Mouse (Mus musculus) Patski (cell line): ENCODE measurements at regions not wholly inside any gene's neighbourhood (a gene's known extent, or its start where the extent isn't known, plus 50 kb on each side); places are given as distances from the start of the nearest gene placed in this dataset.
"Not testable (repeated sequence)": the region's sequence is repeated elsewhere in the genome, so short reads cannot be mapped to it uniquely, and the experiment has no call there.

Source experiments
- ATAC-seq: fragments of 100-300 bp; one replicate; pipeline ENCODE4 v1.8.0; 2021
- CTCF ChIA-PET: fragments of 350-600 bp; sonication (Branson Sonifier 250); formaldehyde crosslinking; loops from one replicate; lab custom pipeline; 2022; ENCODE audit warnings: inconsistent platforms; lab: Charles Lee
- POLR2A ChIA-PET: fragments of 350-600 bp; sonication (Branson Sonifier 250); formaldehyde crosslinking; loops from one replicate; lab custom pipeline; 2022; ENCODE audit warnings: antibody characterized with exemption, inconsistent platforms; lab: Charles Lee
- DNase-seq: peaks from one replicate; pipeline ENCODE4 v3.0.0-alpha.2; 2011; ENCODE audit warnings: low read depth, low spot score
- H3K27me3 ChIP-seq: fragments of 371-371 bp; one replicate; pipeline ENCODE4 v1.5.1; 2021
- CTCF ChIP-seq: fragments of 100-300 bp; IDR thresholded peaks from one replicate; pipeline ENCODE4 v1.5.1; 2021
- in situ Hi-C: fragments of 300-500 bp; cut with MboI; formaldehyde crosslinking; loops from 3 replicates; pipeline ENCODE4 v1.11.1; 2018; ENCODE audit warnings: low pct_unique_long_range_greater_than_20kb, mixed read lengths

GRCm38 (mm10) chr11:12913401-12913800 lies 448.6 kb upstream of the Cobl start:
- H3K27me3 ChIP-seq, POLR2A ChIA-PET, ATAC-seq, CTCF ChIA-PET, in situ Hi-C loops, DNase-seq: not testable (repeated sequence)

GRCm38 (mm10) chr11:12873712-12874111 lies 409.0 kb upstream of the Cobl start:
- POLR2A ChIA-PET, result no interaction called here
- DNase-seq, result no peak
- H3K27me3 ChIP-seq, result peaks cover 2% of the 10 kb centered on the region
- TF ChIP-seq CTCF, result no peak
- no peak for ATAC-seq
- in situ Hi-C loops, result no loop called here
- CTCF ChIA-PET, result no interaction called here

GRCm38 (mm10) chr11:12872802-12873201 lies 408.0 kb upstream of the Cobl start:
- POLR2A ChIA-PET, result no interaction called here
- in situ Hi-C loops, result no loop called here
- CTCF ChIA-PET, result no interaction called here
- no peak for DNase-seq
- TF ChIP-seq CTCF, result no peak
- peaks cover 2% of the 10 kb centered on the region for H3K27me3 ChIP-seq
- ATAC-seq, result no peak

- DNase-seq (no peak), ATAC-seq (no peak)
- POLR2A ChIA-PET, result no interaction called here
- no peak for TF ChIP-seq CTCF
- CTCF ChIA-PET, result no interaction called here
- H3K27me3 ChIP-seq, result peaks cover 2% of the 10 kb centered on the region
- in situ Hi-C loops, result no loop called here
Measured at GRCm38 (mm10) chr11:12872399-12872798, 407.6 kb upstream of the Cobl start.

GRCm38 (mm10) chr11:12867541-12867940 lies 402.8 kb upstream of the Cobl start:
- ChIA-PET POLR2A (no interaction called here), CTCF (no interaction called here)
- H3K27me3 ChIP-seq, result no peaks in the 10 kb centered on the region
- no peak for DNase-seq
- in situ Hi-C loops, result no loop called here
- no peak for TF ChIP-seq CTCF
- ATAC-seq, result no peak

- in situ Hi-C loops, result no loop called here
- TF ChIP-seq CTCF, result no peak
- DNase-seq, result no peak
- H3K27me3 ChIP-seq, result no peaks in the 10 kb centered on the region
- ChIA-PET POLR2A (no interaction called here), CTCF (no interaction called here)
- ATAC-seq, result no peak
Measured at GRCm38 (mm10) chr11:12865034-12865620, 400.4 kb upstream of the Cobl start.

GRCm38 (mm10) chr11:12859344-12859930 lies 394.7 kb upstream of the Cobl start:
- POLR2A ChIA-PET, result no interaction called here
- H3K27me3 ChIP-seq, result no peaks in the 10 kb centered on the region
- ATAC-seq (no peak), DNase-seq (no peak)
- CTCF ChIA-PET, result no interaction called here
- in situ Hi-C loops, result no loop called here
- TF ChIP-seq CTCF, result no peak

GRCm38 (mm10) chr11:12858274-12858884 lies 393.6 kb upstream of the Cobl start:
- ChIA-PET CTCF (interaction anchor here (0.6 kb wide), 1 partner anchor 75 kb away, joined by 3 read pairs; no protein-coding TSS in a partner anchor), POLR2A (no interaction called here)
- in situ Hi-C loops, result no loop called here
- no peaks in the 10 kb centered on the region for H3K27me3 ChIP-seq
- TF ChIP-seq CTCF, result no peak
- no peak for DNase-seq
- no peak for ATAC-seq

GRCm38 (mm10) chr11:12857358-12858199 lies 392.8 kb upstream of the Cobl start:
- TF ChIP-seq CTCF, result no peak
- H3K27me3 ChIP-seq, result no peaks in the 10 kb centered on the region
- in situ Hi-C loops, result no loop called here
- no peak for ATAC-seq
- DNase-seq, result no peak
- POLR2A ChIA-PET, result no interaction called here
- CTCF ChIA-PET, result no interaction called here

- H3K27me3 ChIP-seq, result peaks cover 3% of the 10 kb centered on the region
- ChIA-PET POLR2A (no interaction called here), CTCF (no interaction called here)
- DNase-seq (no peak), ATAC-seq (no peak)
- in situ Hi-C loops, result no loop called here
- TF ChIP-seq CTCF, result no peak
Measured at GRCm38 (mm10) chr11:12847793-12848192, 383.0 kb upstream of the Cobl start.
